In the genomic region with DNA sequence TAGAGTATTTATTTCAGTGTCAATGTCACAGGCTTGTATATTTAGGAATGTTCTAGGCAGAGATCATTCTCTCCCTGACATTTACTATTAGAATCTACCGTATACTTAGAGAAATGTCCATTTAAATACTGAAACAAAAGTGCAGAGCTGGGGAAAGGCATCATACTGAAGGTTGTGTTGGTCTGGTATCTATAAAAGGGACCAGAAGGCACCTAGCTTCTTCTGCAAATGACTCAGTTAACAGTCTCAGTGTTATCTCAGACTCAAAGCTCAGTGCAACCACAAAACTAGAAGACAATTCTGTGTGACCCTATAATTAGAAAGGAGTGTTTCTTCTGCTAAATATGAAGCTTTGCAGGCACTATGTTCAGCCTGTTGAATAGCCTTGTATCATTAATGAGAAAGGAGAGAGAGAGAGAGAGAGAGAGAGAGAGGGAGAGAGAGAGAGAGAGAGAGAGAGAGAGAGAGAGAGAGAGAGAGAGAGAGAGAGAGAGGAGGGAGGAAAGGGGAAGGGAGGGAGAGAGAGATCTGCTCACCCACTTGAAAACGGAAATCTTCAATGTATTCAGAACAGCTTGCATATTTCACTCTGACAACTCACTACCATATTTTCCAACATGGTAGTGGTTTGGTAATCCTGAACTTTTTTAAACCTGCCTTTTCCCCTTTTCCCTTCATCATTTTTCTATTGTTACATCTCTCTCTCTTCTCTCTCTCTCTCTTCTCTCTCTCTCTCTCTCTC, we compare ENCODE assay signal across 24 mouse cellular contexts. TPM values are rescaled to one million over a fixed set of nuclear protein-coding genes. Genes with fewer than 3 reads are reported as not detected.
DNase-seq lines count a peak whose midpoint lies in the region; ATAC-seq and TF ChIP-seq lines count a peak whose summit lies in the region.
"Had no signal": no experiment of that assay in that cellular context is flagged by ENCODE, and none has a peak within 500 bp of the region (broad histone marks: within the 10 kb centered on the region; RNA-seq: fewer than 3 reads in every experiment).

A gene (plus strand): TSS at position 393 of the 742 bp plus-strand sequence.

- WGBS in spleen, adult 2 months = 37% methylated on average over 2 of the region's 2 CpGs
- 74% methylated on average over 2 of the region's 2 CpGs for WGBS in midbrain, postnatal 0 days
- whole genome bisulfite sequencing in liver, postnatal 0 days (ENCODE audit: insufficient replicate concordance) = 41% methylated on average over 2 of the region's 2 CpGs

- ATAC-seq in midbrain, postnatal 0 days (ENCODE audit: low FRiP score) = no peak
- no peak for ATAC-seq in liver, postnatal 0 days
- ATAC-seq: forebrain, embryonic 15.5 days; intestine, postnatal 0 days; liver, embryonic 12.5 days had no signal

- peak within 1 kb of the TSS; percentile 51 for H3K4me3 ChIP-seq in spleen, adult 2 months (ENCODE audit: extremely low read depth, insufficient read depth, insufficient read length)
- peak within 1 kb of the TSS; percentile 59 for H3K4me3 ChIP-seq in megakaryocyte, embryonic 14.5 days (replicated peaks)
- no peak within 1 kb of the TSS for H3K4me3 ChIP-seq in midbrain, postnatal 0 days (ENCODE audit: low read depth, low read length)
- H3K4me3 ChIP-seq in liver, postnatal 0 days (ENCODE audit: low read depth, low read length) = no peak within 1 kb of the TSS
- H3K4me3 ChIP-seq: embryonic facial prominence, embryonic 13.5 days; forebrain, embryonic 15.5 days; kidney, embryonic 15.5 days; limb, embryonic 12.5 days; liver, embryonic 12.5 days had no signal

- TF ChIP-seq EP300 in liver, postnatal 0 days (IDR thresholded peaks at IDR 0.05; ENCODE audit: low read depth) = no peak

- TF ChIP-seq CTCF in spleen, adult 2 months (IDR thresholded peaks at IDR 0.05; ENCODE audit: extremely low read depth, insufficient read depth, insufficient read length, insufficient replicate concordance) = no peak
- no peak for TF ChIP-seq CTCF in midbrain, postnatal 0 days (IDR thresholded peaks at IDR 0.05)
- no peak for TF ChIP-seq CTCF in liver, postnatal 0 days (IDR thresholded peaks at IDR 0.05; ENCODE audit: low read depth)

- H3K9me3 ChIP-seq in megakaryocyte, embryonic 14.5 days = no peaks in the 10 kb centered on the region
- no peaks in the 10 kb centered on the region for H3K9me3 ChIP-seq in midbrain, postnatal 0 days (ENCODE audit: low read length)
- H3K9me3 ChIP-seq in liver, postnatal 0 days (ENCODE audit: low read length) = no peaks in the 10 kb centered on the region
- H3K9me3 ChIP-seq: embryonic facial prominence, embryonic 13.5 days; forebrain, embryonic 15.5 days; kidney, embryonic 15.5 days; limb, embryonic 12.5 days; liver, embryonic 12.5 days had no signal

- peak within 1 kb of the TSS; percentile 57; the same call in 1 of the 2 replicates for H3K27ac ChIP-seq in spleen, adult 2 months (ENCODE audit: insufficient read depth, low read length)
- no peak within 1 kb of the TSS for H3K27ac ChIP-seq in midbrain, postnatal 0 days (ENCODE audit: low read depth, low read length)
- no peak within 1 kb of the TSS for H3K27ac ChIP-seq in liver, postnatal 0 days (ENCODE audit: low read depth)
- H3K27ac ChIP-seq: embryonic facial prominence, embryonic 13.5 days; forebrain, embryonic 15.5 days; hindbrain, embryonic 14.5 days; kidney, embryonic 15.5 days; limb, embryonic 12.5 days; liver, embryonic 12.5 days; macrophage had no signal

- H3K4me2 ChIP-seq in midbrain, postnatal 0 days (ENCODE audit: low read depth, low read length, poor library complexity, severe bottlenecking) = no peak within 1 kb of the TSS
- H3K4me2 ChIP-seq in liver, postnatal 0 days (ENCODE audit: low read depth, low read length) = no peak within 1 kb of the TSS
- H3K4me2 ChIP-seq: embryonic facial prominence, embryonic 13.5 days; forebrain, embryonic 15.5 days; hindbrain, embryonic 14.5 days; kidney, embryonic 15.5 days; limb, embryonic 12.5 days; liver, embryonic 12.5 days; lung, embryonic 14.5 days had no signal

- DNase-seq in spleen, adult 2 months (ENCODE audit: low read depth in 1 of 2, low spot score in 2 of 2) = no peak
- DNase-seq in spleen, postnatal 4 days (ENCODE audit: low spot score in 2 of 2) = no peak
- peak; percentile 75 for DNase-seq in MEL-GATA-1-ER (ENCODE audit: extremely low read depth, low read depth)
- no peak for DNase-seq in retina, postnatal 1 day
- no peak for DNase-seq in testis, postnatal 10 days (ENCODE audit: low spot score)
- DNase-seq in midbrain, postnatal 0 days (ENCODE audit: low spot score) = no peak
- no peak for DNase-seq in liver, postnatal 0 days
- DNase-seq: cerebellum, postnatal 10 days; gastrocnemius, postnatal 14 days; heart, adult 18-20 months; heart, postnatal 36 days; lung, embryonic 14.5 days; midbrain, embryonic 14.5 days had no signal

- H3K27me3 ChIP-seq in spleen, adult 2 months (ENCODE audit: control insufficient read depth, insufficient read depth, low read length) = no peaks in the 10 kb centered on the region
- no peaks in the 10 kb centered on the region for H3K27me3 ChIP-seq in megakaryocyte, embryonic 14.5 days (replicated peaks)
- no peaks in the 10 kb centered on the region for H3K27me3 ChIP-seq in midbrain, postnatal 0 days (ENCODE audit: insufficient read depth, low read length)
- H3K27me3 ChIP-seq in liver, postnatal 0 days (ENCODE audit: insufficient read depth, low read length) = no peaks in the 10 kb centered on the region
- H3K27me3 ChIP-seq: embryonic facial prominence, embryonic 13.5 days; forebrain, embryonic 15.5 days; limb, embryonic 12.5 days; liver, embryonic 12.5 days had no signal

- no peaks in the 10 kb centered on the region for H3K36me3 ChIP-seq in spleen, adult 2 months (ENCODE audit: control insufficient read depth, insufficient read depth, low read length)
- H3K36me3 ChIP-seq in megakaryocyte, embryonic 14.5 days (replicated peaks; ENCODE audit: low read length) = no peaks in the 10 kb centered on the region
- H3K36me3 ChIP-seq in midbrain, postnatal 0 days (ENCODE audit: insufficient read depth, low read length) = no peaks in the 10 kb centered on the region
- H3K36me3 ChIP-seq in liver, postnatal 0 days (replicated peaks; ENCODE audit: insufficient read depth, low read length) = no peaks in the 10 kb centered on the region
- H3K36me3 ChIP-seq: embryonic facial prominence, embryonic 13.5 days; forebrain, embryonic 15.5 days; kidney, embryonic 15.5 days; limb, embryonic 12.5 days; liver, embryonic 12.5 days had no signal

- H3K9ac ChIP-seq in midbrain, postnatal 0 days (replicated peaks; ENCODE audit: low read length, poor library complexity, severe bottlenecking) = no peak within 1 kb of the TSS
- H3K9ac ChIP-seq in liver, postnatal 0 days (replicated peaks) = no peak within 1 kb of the TSS
- H3K9ac ChIP-seq: embryonic facial prominence, embryonic 13.5 days; forebrain, embryonic 15.5 days; hindbrain, embryonic 14.5 days; kidney, embryonic 15.5 days; limb, embryonic 12.5 days; liver, embryonic 12.5 days; lung, embryonic 14.5 days had no signal

- H3K4me1 ChIP-seq in spleen, adult 2 months (ENCODE audit: control insufficient read depth, insufficient read depth, insufficient read length) = no peaks in the 10 kb centered on the region; the same call in none of the 2 replicates
- H3K4me1 ChIP-seq in megakaryocyte, embryonic 14.5 days = peaks cover 9% of the 10 kb centered on the region; the same call in 1 of the 2 replicates
- no peaks in the 10 kb centered on the region for H3K4me1 ChIP-seq in midbrain, postnatal 0 days (ENCODE audit: insufficient read depth, low read length)
- H3K4me1 ChIP-seq in liver, postnatal 0 days (ENCODE audit: insufficient read depth) = no peaks in the 10 kb centered on the region
- H3K4me1 ChIP-seq: embryonic facial prominence, embryonic 13.5 days; forebrain, embryonic 15.5 days; kidney, embryonic 15.5 days; limb, embryonic 12.5 days; liver, embryonic 12.5 days had no signal

- no peak for TF ChIP-seq POLR2A in spleen, adult 2 months (IDR thresholded peaks at IDR 0.05; ENCODE audit: low read depth, low read length)

RNA-seq across cellular contexts. Expression of the gene that starts here (rescaled TPM):
- polyA plus RNA-seq in spleen, adult 2 months (2012; rRNA removed) = 2.1 and 2.4 TPM in 2 replicates
- not detected in 2 replicates for polyA plus RNA-seq in megakaryocyte, embryonic 14.5 days (2012; ENCODE audit: insufficient read depth, low replicate concordance)
- 0.19 TPM in 1 of 2 replicates, not detected in the other for total RNA-seq in midbrain, postnatal 0 days (2014; rRNA removed)
- polyA plus RNA-seq in midbrain, postnatal 0 days (2015; fragmentation: Nextera tagmentation; extraction: Ambion mirVana) = 0.05 TPM in 1 of 2 replicates, not detected in the other
- 0.09 and 0.19 TPM in 2 replicates for polyA plus RNA-seq in liver, postnatal 0 days (2015; fragmentation: Nextera tagmentation; extraction: Ambion mirVana)
- total RNA-seq: gastrocnemius, postnatal 14 days; layer of hippocampus, postnatal 14 days; left cerebral cortex, postnatal 10 days had no signal
- polyA plus RNA-seq: embryonic facial prominence, embryonic 13.5 days; hindbrain, embryonic 14.5 days; intestine, postnatal 0 days; limb, embryonic 12.5 days; lung, embryonic 14.5 days; macrophage had no signal

Comparison
In these comparisons a context has a peak if more than half of its experiments do, and no peak if none do; other contexts are left out.
1. H3K4me3 ChIP-seq: peak in spleen, adult 2 months (single experiment) and megakaryocyte, embryonic 14.5 days (single experiment); none in midbrain, postnatal 0 days (single experiment) and liver, postnatal 0 days (single experiment).